Mouse (Mus musculus) liver, embryonic 14.5 days (tissue): ENCODE results near the gene Arpc3. TPM values are rescaled to one million over a fixed set of nuclear protein-coding genes. Genes with fewer than 3 reads are reported as not detected.

ENCODE experiments used
- ATAC-seq: fragments of 200-750 bp; cut with Nextera tagmentation; 2 replicates; pipeline ENCODE4 v1.8.0; 2017; ENCODE audit warnings: moderate number of reproducible peaks, mild to moderate bottlenecking, moderate library complexity; ENCODE audit not compliant: insufficient read depth
- DNase-seq, 3 experiments: peaks; one replicate each; pipeline ENCODE4 v3.0.0-alpha.2; 2012 to 2013; ENCODE audit warnings: low read depth in 3 of 3, low spot score in 3 of 3
- H3K27ac ChIP-seq: fragments of 300-500 bp; sonication (generic); 2 replicates; pipeline ENCODE4 v1.5.1; 2014; ENCODE audit warnings: moderate library complexity, mild to moderate bottlenecking, control low read depth, inconsistent platforms
- H3K27me3 ChIP-seq: fragments of 300-500 bp; sonication (generic); 2 replicates; pipeline ENCODE4 v1.6.1; 2014; ENCODE audit warnings: mild to moderate bottlenecking, low read length, moderate library complexity; ENCODE audit not compliant: control insufficient read depth, insufficient read depth
- H3K36me3 ChIP-seq: fragments of 300-500 bp; sonication (generic); replicated peaks from 2 replicates; pipeline ENCODE4 v1.6.1; 2014; ENCODE audit warnings: low read depth; ENCODE audit not compliant: control insufficient read depth, insufficient read depth
- H3K4me1 ChIP-seq, 2 experiments: fragments of 200-500 bp in 1 of 2; fragments of 300-500 bp in 1 of 2; sonication (generic) in 1 of 2; replicated peaks; 2 replicates each; pipeline ENCODE4 v1.6.1; 2012 to 2014; ENCODE audit warnings: antibody characterized with exemption in 1 of 2, inconsistent platforms in 1 of 2, low read length in 1 of 2; ENCODE audit not compliant: control insufficient read depth in 2 of 2, insufficient read depth in 2 of 2
- H3K4me2 ChIP-seq: fragments of 300-500 bp; sonication (generic); 2 replicates; pipeline ENCODE4 v1.6.1; 2014; ENCODE audit warnings: low read depth, mild to moderate bottlenecking, control low read depth, moderate library complexity
- H3K4me3 ChIP-seq, 2 experiments: fragments of 200-500 bp in 1 of 2; fragments of 300-500 bp in 1 of 2; sonication (generic) in 1 of 2; 2 replicates each; pipeline ENCODE4 v1.5.1; 2012 to 2014; ENCODE audit warnings: low read depth in 2 of 2, low read length in 2 of 2, mild to moderate bottlenecking in 2 of 2, control low read depth in 1 of 2, inconsistent platforms in 1 of 2, moderate library complexity in 1 of 2; ENCODE audit not compliant: insufficient read depth in 1 of 2
- H3K9ac ChIP-seq: fragments of 300-500 bp; sonication (generic); replicated peaks from 2 replicates; pipeline ENCODE4 v1.6.1; 2014; ENCODE audit warnings: mild to moderate bottlenecking, control low read depth, moderate library complexity
- H3K9me3 ChIP-seq: fragments of 300-500 bp; sonication (generic); 2 replicates; pipeline ENCODE4 v1.6.1; 2016; ENCODE audit warnings: low read length, mixed read lengths; ENCODE audit not compliant: control insufficient read depth
- CTCF ChIP-seq: IDR thresholded peaks from 2 replicates; pipeline ENCODE4 v1.5.1; 2016; ENCODE audit warnings: antibody characterized with exemption, low read depth, control low read depth
- EP300 ChIP-seq: IDR thresholded peaks from 2 replicates; pipeline ENCODE4 v1.6.1; 2016; ENCODE audit warnings: antibody characterized with exemption, low read depth
- WGBS: fragments of 180-500 bp; shearing (Covaris S2); extraction: QIAGEN DNeasy Blood & Tissue Kit; methylation state at CpG from one replicate; pipeline ENCODE4 v1.1.7; 2014; ENCODE audit not compliant: insufficient replicate concordance; 5-methylcytosine and 5-hydroxymethylcytosine counted together
- polyA plus RNA-seq, 2 experiments: library from polyadenylated mRNA; depleted of rRNA in 1 of 2; stranded (reverse) in 1 of 2; unstranded in 1 of 2; fragments of >200 nt; fragmentation: Nextera tagmentation in 1 of 2; extraction: Ambion mirVana in 1 of 2; gene quantifications; 2 replicates each; pipeline versions ENCODE4 v1.2.1 to v1.2.3; 2012 to 2014

Gene Arpc3
- polyA plus RNA-seq, 2 experiments = 36.3 to 180 TPM

- Histone ChIP-seq H3K4me1 (peaks cover 8 to 10% of the 10 kb centered on the region in 2 experiments), H3K9me3 (no peaks in the 10 kb centered on the region), H3K4me2 (no peak overlapping the region), H3K36me3 (no peaks in the 10 kb centered on the region; the same call in 1 of the 2 replicates), H3K4me3 (no peak overlapping the region), H3K27ac (no peak overlapping the region), H3K9ac (no peak overlapping the region), H3K27me3 (no peaks in the 10 kb centered on the region)
- no peak for TF ChIP-seq EP300
- no peak for TF ChIP-seq CTCF
- ATAC-seq (no peak), DNase-seq (no peak)
Observed at GRCm38 (mm10) chr5:122390671-122391070, 1.0 kb upstream of the Arpc3 start.

DNA sequence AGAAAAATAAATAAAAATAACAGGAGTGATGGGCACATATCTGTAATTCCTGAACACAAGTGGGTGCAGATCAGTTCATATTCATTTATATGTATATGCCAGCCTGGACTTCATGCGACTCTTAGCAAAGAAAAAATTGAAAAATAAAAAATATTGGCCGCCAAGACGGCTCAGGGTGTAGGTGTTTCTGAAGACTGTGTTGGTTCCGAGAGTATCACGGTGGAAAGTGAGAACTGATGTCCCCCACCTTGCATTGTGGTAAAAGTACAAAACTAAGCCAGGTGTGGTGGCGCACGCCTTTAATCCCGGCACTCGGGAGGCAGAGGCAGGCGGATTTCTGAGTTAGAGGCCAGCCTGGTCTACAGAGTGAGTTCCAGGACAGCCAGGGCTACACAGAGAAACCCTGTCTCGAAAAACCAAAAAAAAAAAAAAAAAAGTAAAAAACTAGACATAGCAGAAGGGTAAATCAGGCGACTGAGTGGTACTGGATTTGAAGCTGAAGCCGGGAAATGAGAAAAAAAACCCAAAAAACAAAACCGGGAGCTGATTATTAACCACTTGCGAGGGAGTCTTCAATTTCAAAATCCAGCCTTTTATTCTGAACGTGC, 396 bp upstream of the Arpc3 start:
- Histone ChIP-seq H3K4me1 (peaks cover 8 to 10% of the 10 kb centered on the region in 2 experiments), H3K36me3 (no peaks in the 10 kb centered on the region; the same call in 1 of the 2 replicates), H3K4me3 (peak overlapping the region in 1 of 2 experiments; percentile 78; a peak in 2 of 4 replicates), H3K9me3 (no peaks in the 10 kb centered on the region), H3K27me3 (no peaks in the 10 kb centered on the region), H3K4me2 (peak overlapping the region; percentile 81), H3K27ac (no peak overlapping the region), H3K9ac (no peak overlapping the region)
- ATAC-seq (no peak), DNase-seq (no peak)
- 43% methylated on average over 15 of the region's 16 CpGs for WGBS
- TF ChIP-seq EP300 (no peak; the same call in 1 of the 2 replicates), CTCF (no peak)

DNA sequence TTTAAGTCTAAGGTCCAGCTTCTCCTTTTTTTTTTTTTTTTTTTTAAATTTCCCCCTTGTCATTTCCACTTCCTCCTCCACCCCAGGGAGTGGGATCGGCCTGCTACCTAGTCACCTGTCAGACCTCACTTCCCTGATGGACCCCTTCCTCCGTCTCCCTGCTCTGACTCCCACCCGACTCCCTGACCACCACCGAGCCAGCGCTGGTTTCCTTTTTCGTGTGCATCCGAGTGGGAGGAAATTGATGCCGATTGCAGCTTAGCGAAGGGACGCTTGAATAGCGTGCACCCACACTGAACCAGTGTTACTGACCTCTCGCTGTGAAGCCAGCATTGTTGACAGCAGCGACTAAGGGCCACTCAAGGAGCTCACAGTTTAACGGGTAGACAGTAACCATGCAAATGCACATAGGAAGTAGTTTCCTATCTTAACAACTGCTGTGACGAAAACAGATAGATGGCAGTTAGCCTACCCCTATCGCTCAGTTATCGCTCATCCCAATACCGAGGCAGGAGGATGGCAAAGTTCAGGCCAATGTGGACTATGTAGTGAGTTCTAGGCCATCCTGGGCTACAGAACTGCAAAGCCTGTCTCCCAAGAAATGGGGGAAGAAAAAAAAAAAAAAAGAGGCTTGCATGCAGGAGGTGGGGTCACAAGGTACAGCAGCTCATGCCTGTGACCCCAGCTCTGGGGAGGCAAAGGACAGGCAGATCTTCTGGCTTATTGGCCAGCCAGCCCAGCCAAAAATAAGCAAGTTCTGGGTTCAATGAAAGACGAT, 738 bp downstream of the Arpc3 start:
- peak overlapping the region; percentile 78 to 98 for H3K4me3 ChIP-seq
- no peaks in the 10 kb centered on the region for H3K27me3 ChIP-seq
- H3K36me3 ChIP-seq = peaks cover 6% of the 10 kb centered on the region
- H3K9ac ChIP-seq = peak overlapping the region; percentile 77
- H3K27ac ChIP-seq = peak overlapping the region; percentile 60
- 3% methylated on average over 19 of the region's 19 CpGs for WGBS
- TF ChIP-seq CTCF (no peak), EP300 (no peak)
- peaks cover 8 to 10% of the 10 kb centered on the region in 2 experiments for H3K4me1 ChIP-seq
- no peaks in the 10 kb centered on the region for H3K9me3 ChIP-seq
- H3K4me2 ChIP-seq = peak overlapping the region; percentile 81
- peak in 1 of 3 experiments; percentile 9 for DNase-seq
- peak; percentile 33; the same call in 1 of the 2 replicates for ATAC-seq

DNA sequence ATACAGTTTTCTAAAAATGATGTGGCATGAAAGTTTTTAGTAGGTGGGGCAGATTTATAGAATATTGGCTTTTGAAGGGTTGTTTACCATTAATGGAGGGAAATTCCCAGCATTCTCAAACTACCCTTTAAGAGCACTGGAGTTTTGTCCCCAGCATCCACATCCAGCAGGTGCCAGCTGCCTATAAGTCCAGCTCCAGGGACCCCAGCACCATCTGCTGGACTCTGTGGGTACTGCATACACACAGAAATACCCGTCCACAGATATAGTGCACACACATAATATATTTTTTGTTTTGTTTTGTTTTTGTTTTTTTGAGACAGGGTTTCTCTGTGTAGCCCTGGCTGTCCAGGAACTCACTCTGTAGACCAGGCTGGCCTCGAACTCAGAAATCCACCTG, 2.2 kb downstream of the Arpc3 start:
- Histone ChIP-seq H3K36me3 (peaks cover 13% of the 10 kb centered on the region), H3K4me2 (no peak overlapping the region), H3K27ac (no peak overlapping the region), H3K9ac (no peak overlapping the region), H3K27me3 (no peaks in the 10 kb centered on the region), H3K4me3 (no peak overlapping the region), H3K4me1 (peaks cover 8 to 10% of the 10 kb centered on the region in 2 experiments), H3K9me3 (no peaks in the 10 kb centered on the region)
- no peak for ATAC-seq
- WGBS = 31% methylated on average over 2 of the region's 2 CpGs
- DNase-seq = peak; percentile 58 to 66 (median 59)
- TF ChIP-seq CTCF (peak; percentile 90), EP300 (no peak)

- DNase-seq (no peak), ATAC-seq (no peak; the same call in 1 of the 2 replicates)
- H3K36me3 ChIP-seq = peaks cover 21% of the 10 kb centered on the region
- WGBS = 62% methylated on average over 10 of the region's 10 CpGs
- no peak overlapping the region for H3K4me3 ChIP-seq
- H3K9ac ChIP-seq = no peak overlapping the region
- no peaks in the 10 kb centered on the region for H3K27me3 ChIP-seq
- no peaks in the 10 kb centered on the region for H3K9me3 ChIP-seq
- TF ChIP-seq CTCF (no peak), EP300 (no peak)
- H3K27ac ChIP-seq = no peak overlapping the region
- H3K4me2 ChIP-seq = no peak overlapping the region
- peaks cover 8 to 10% of the 10 kb centered on the region in 2 experiments for H3K4me1 ChIP-seq
Observed at GRCm38 (mm10) chr5:122396791-122397190, 5.1 kb downstream of the Arpc3 start.
